Mouse (Mus musculus): ENCODE results near the gene Syk.

Gene Syk

GRCm38 (mm10) chr13:52582878-52583661, at the start of gene Syk:
Syk (plus strand) TSS chr13:52583173.
- peak; percentile 79 to 85 for DNase-seq

GRCm38 (mm10) chr13:52533644-52534043, 49.3 kb upstream of the Syk start:
- no peak for DNase-seq

- peak; percentile 78 to 83 for DNase-seq
Measured at GRCm38 (mm10) chr13:52535542-52535941, 47.4 kb upstream of the Syk start.

GRCm38 (mm10) chr13:52537754-52538587, 45.0 kb upstream of the Syk start:
- DNase-seq = no peak

GRCm38 (mm10) chr13:52538588-52539116, 44.3 kb upstream of the Syk start:
- no peak for DNase-seq

GRCm38 (mm10) chr13:52539461-52539860, 43.5 kb upstream of the Syk start:
- no peak for DNase-seq

- DNase-seq = no peak
Measured at GRCm38 (mm10) chr13:52541385-52542035, 41.5 kb upstream of the Syk start.

- no peak for DNase-seq
Measured at GRCm38 (mm10) chr13:52542036-52542526, 40.9 kb upstream of the Syk start.

GRCm38 (mm10) chr13:52542636-52543035, 40.3 kb upstream of the Syk start:
- DNase-seq = no peak

GRCm38 (mm10) chr13:52546288-52546687, 36.7 kb upstream of the Syk start:
- DNase-seq = no peak

GRCm38 (mm10) chr13:52550690-52551193, 32.2 kb upstream of the Syk start:
- DNase-seq = no peak

- DNase-seq = no peak
Measured at GRCm38 (mm10) chr13:52551275-52551674, 31.7 kb upstream of the Syk start.

- no peak for DNase-seq
Measured at GRCm38 (mm10) chr13:52552822-52553477, 30.0 kb upstream of the Syk start.

- DNase-seq = no peak
Measured at GRCm38 (mm10) chr13:52554722-52555121, 28.3 kb upstream of the Syk start.

- no peak for DNase-seq
Measured at GRCm38 (mm10) chr13:52557421-52557820, 25.6 kb upstream of the Syk start.

- peak; percentile 28 to 47 for DNase-seq
Measured at GRCm38 (mm10) chr13:52561367-52562165, 21.4 kb upstream of the Syk start.

GRCm38 (mm10) chr13:52562166-52562571, 20.8 kb upstream of the Syk start:
- no peak for DNase-seq

GRCm38 (mm10) chr13:52565103-52565739, 17.8 kb upstream of the Syk start:
- peak in 1 of 2 experiments; percentile 23 for DNase-seq

- no peak for DNase-seq
Measured at GRCm38 (mm10) chr13:52566188-52566760, 16.7 kb upstream of the Syk start.

- DNase-seq = no peak
Measured at GRCm38 (mm10) chr13:52566777-52567176, 16.2 kb upstream of the Syk start.

Measured in kidney, postnatal 4 days (tissue).